Mouse (Mus musculus) ES-Bruce4 (cell line): ENCODE data around the gene Zyg11b. TPM values are rescaled to one million over a fixed set of nuclear protein-coding genes. Genes with fewer than 3 reads are reported as not detected.

Experiments used
- H3K27ac ChIP-seq: 2 replicates; pipeline ENCODE4 v1.5.1; 2012; ENCODE audit warnings: low read length, inconsistent platforms; ENCODE audit not compliant: insufficient read depth
- H3K27me3 ChIP-seq: 2 replicates; pipeline ENCODE4 v1.6.1; 2012; ENCODE audit warnings: mild to moderate bottlenecking, low read length, inconsistent platforms; ENCODE audit not compliant: control insufficient read depth, poor library complexity, insufficient read depth, severe bottlenecking
- H3K36me3 ChIP-seq: 2 replicates; pipeline ENCODE4 v1.6.1; 2012; ENCODE audit warnings: inconsistent platforms, mild to moderate bottlenecking, low read length, moderate library complexity; ENCODE audit not compliant: control insufficient read depth, poor library complexity, insufficient read depth, severe bottlenecking
- H3K4me1 ChIP-seq: one replicate; pipeline ENCODE4 v1.8.1; 2011; ENCODE audit warnings: low read length; ENCODE audit not compliant: control insufficient read depth, insufficient read depth
- H3K4me3 ChIP-seq: 2 replicates; pipeline ENCODE4 v1.5.1; 2011; ENCODE audit warnings: low read depth, mild to moderate bottlenecking, low read length
- H3K9ac ChIP-seq: 2 replicates; pipeline ENCODE4 v1.6.1; 2012; ENCODE audit warnings: low read depth, mild to moderate bottlenecking, inconsistent platforms; ENCODE audit not compliant: poor library complexity, severe bottlenecking
- H3K9me3 ChIP-seq: replicated peaks from 2 replicates; pipeline ENCODE4 v1.6.1; 2012; ENCODE audit warnings: mild to moderate bottlenecking, low read length, inconsistent platforms; ENCODE audit not compliant: control insufficient read depth, poor library complexity, insufficient read depth, severe bottlenecking
- CTCF ChIP-seq: IDR thresholded peaks from one replicate; pipeline ENCODE4 v1.8.1; 2011; ENCODE audit warnings: low read depth, low read length
- EP300 ChIP-seq: IDR thresholded peaks from 2 replicates; pipeline ENCODE4 v1.6.1; 2011; ENCODE audit warnings: low read depth, low read length; ENCODE audit not compliant: insufficient read depth
- POLR2A ChIP-seq: IDR thresholded peaks from one replicate; pipeline ENCODE4 v1.8.1; 2011; ENCODE audit warnings: low read length; ENCODE audit not compliant: insufficient read depth
- polyA plus RNA-seq: library from polyadenylated mRNA; stranded (reverse); fragments of >200 nt; gene quantifications from 2 replicates; pipeline ENCODE4 v1.2.4, GENCODE M21; 2011; ENCODE audit warnings: low read depth; ENCODE audit not compliant: missing spikeins, insufficient read depth, insufficient read length

Gene Zyg11b
- polyA plus RNA-seq, 1 experiment, result 30.8 TPM

DNA sequence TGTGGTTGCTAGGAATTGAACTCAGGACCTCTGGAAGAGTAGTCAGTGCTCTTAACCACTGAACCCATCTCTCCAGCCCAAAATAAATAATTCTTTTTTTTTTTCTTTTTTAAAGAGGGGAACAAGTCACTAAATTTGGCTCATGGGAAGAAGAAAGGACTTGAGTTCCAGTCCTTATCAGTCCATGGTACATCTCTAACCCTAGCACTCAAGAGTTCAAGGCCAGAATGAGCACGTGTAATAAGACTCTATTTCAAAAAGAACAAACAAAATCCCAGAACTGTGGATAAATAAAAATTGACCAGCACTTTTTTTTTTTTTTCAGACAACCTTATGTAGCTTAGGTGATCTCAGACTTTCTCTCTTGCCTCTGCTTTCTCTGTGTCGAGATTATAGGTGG is 35.9 kb upstream of the Zyg11b start:
- Histone ChIP-seq H3K9ac (no peak overlapping the region), H3K36me3 (peaks cover 23% of the 10 kb centered on the region)

GRCm38 (mm10) chr4:108335413-108335812 is 34.5 kb upstream of the Zyg11b start:
- Histone ChIP-seq H3K9me3 (no peaks in the 10 kb centered on the region), H3K9ac (no peak overlapping the region), H3K36me3 (peaks cover 23% of the 10 kb centered on the region), H3K4me3 (no peak overlapping the region), H3K27ac (peak overlapping the region; percentile 46; the same call in 1 of the 2 replicates), H3K27me3 (no peaks in the 10 kb centered on the region), H3K4me1 (no peaks in the 10 kb centered on the region)
- TF ChIP-seq POLR2A (no peak), EP300 (no peak), CTCF (no peak)

More for the DNA sequence above, 35.9 kb upstream of the Zyg11b start:
- no peak overlapping the region for H3K4me3 ChIP-seq
- H3K27me3 ChIP-seq, result no peaks in the 10 kb centered on the region
- H3K27ac ChIP-seq, result no peak overlapping the region; the same call in 1 of the 2 replicates
- H3K4me1 ChIP-seq, result no peaks in the 10 kb centered on the region
- TF ChIP-seq POLR2A, result no peak
- TF ChIP-seq CTCF, result no peak
- no peak for TF ChIP-seq EP300
- no peaks in the 10 kb centered on the region for H3K9me3 ChIP-seq

DNA sequence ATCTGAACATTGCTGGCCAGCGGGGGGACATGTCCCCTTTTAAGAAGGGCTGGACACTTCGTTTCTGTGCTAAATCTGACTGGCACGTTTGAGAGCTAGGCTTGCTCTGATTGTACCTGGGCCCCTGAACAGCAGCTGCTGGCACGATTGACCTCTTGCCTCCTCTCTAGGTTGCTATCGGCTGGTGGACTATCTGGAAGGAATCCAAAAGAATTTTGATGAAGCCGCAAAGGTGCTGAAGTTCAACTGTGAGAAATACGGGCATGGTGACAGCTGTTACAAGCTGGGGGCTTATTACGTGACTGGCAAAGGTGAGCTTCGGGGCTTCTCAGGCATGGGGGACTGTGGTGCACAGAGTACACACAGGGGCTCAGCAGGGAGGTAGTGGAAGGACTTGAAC is 31.1 kb upstream of the Zyg11b start:
- H3K9ac ChIP-seq, result no peak overlapping the region
- H3K4me3 ChIP-seq, result no peak overlapping the region
- no peak overlapping the region for H3K27ac ChIP-seq
- no peak for TF ChIP-seq EP300
- no peak for TF ChIP-seq CTCF
- TF ChIP-seq POLR2A, result no peak
- peaks cover 23% of the 10 kb centered on the region for H3K36me3 ChIP-seq
- H3K9me3 ChIP-seq, result no peaks in the 10 kb centered on the region
- H3K27me3 ChIP-seq, result no peaks in the 10 kb centered on the region
- peaks cover 2% of the 10 kb centered on the region for H3K4me1 ChIP-seq

- Histone ChIP-seq H3K27me3 (no peaks in the 10 kb centered on the region), H3K27ac (no peak overlapping the region), H3K4me3 (no peak overlapping the region), H3K4me1 (peaks cover 2% of the 10 kb centered on the region), H3K36me3 (peaks cover 18% of the 10 kb centered on the region), H3K9me3 (no peaks in the 10 kb centered on the region), H3K9ac (no peak overlapping the region)
- TF ChIP-seq EP300 (no peak), CTCF (no peak), POLR2A (no peak)
These were observed 28.9 kb upstream of the Zyg11b start for GRCm38 (mm10) chr4:108329840-108330239.

GRCm38 (mm10) chr4:108327730-108328484 is 27.0 kb upstream of the Zyg11b start, which contains the start of gene Coa7:
TSS of gene Coa7 (plus strand) at chr4:108328140.
- TF ChIP-seq EP300, result no peak
- TF ChIP-seq CTCF, result no peak
- TF ChIP-seq POLR2A, result no peak
- peaks cover 9% of the 10 kb centered on the region for H3K36me3 ChIP-seq
- H3K9me3 ChIP-seq, result no peaks in the 10 kb centered on the region
- H3K9ac ChIP-seq, result peak within 1 kb of the TSS; percentile 25
- H3K27me3 ChIP-seq, result no peaks in the 10 kb centered on the region
- peak within 1 kb of the TSS; percentile 90 for H3K27ac ChIP-seq
- H3K4me1 ChIP-seq, result peaks cover 2% of the 10 kb centered on the region
- H3K4me3 ChIP-seq, result peak within 1 kb of the TSS; percentile 86

- Histone ChIP-seq H3K27ac (peak overlapping the region; percentile 90), H3K4me3 (no peak overlapping the region), H3K9ac (peak overlapping the region; percentile 25), H3K36me3 (peaks cover 2% of the 10 kb centered on the region), H3K4me1 (peaks cover 2% of the 10 kb centered on the region), H3K9me3 (no peaks in the 10 kb centered on the region), H3K27me3 (no peaks in the 10 kb centered on the region)
- TF ChIP-seq EP300, result no peak
- TF ChIP-seq POLR2A, result no peak
- TF ChIP-seq CTCF, result no peak
These were observed 26.2 kb upstream of the Zyg11b start for GRCm38 (mm10) chr4:108327071-108327579.
